Mouse (Mus musculus): ENCODE data around the gene 1520401A03Rik. TPM values are rescaled to one million over a fixed set of nuclear protein-coding genes. Genes with fewer than 3 reads are reported as not detected.

1520401A03Rik gene
- total and polyA plus RNA-seq, 2 experiments from 2014 or later = not detected

DNA sequence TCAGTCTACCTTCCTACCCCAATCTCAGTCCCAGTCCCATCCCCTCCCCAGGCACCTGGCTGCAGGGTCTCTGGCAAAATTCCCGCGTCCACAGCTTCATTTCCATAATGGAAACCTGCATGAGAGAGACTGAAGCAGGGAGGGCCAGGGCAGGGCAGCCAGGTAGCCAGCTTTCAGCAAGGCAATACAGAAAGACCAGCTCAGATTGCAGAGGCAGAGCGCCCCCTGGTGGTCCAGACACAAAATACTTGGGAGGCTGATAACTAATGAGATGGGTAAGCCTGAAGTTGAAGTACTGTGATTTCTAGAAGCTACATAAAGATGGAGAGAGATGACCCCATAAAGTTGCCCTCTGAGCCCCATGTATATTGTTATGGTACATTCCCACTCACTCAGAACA is 16.4 kb downstream of the 1520401A03Rik start:
- no peaks in the 10 kb centered on the region for H3K9me3 ChIP-seq (replicated peaks; ENCODE audit: control insufficient read depth, low read length)
- H3K36me3 ChIP-seq (replicated peaks; ENCODE audit: control insufficient read depth, insufficient read depth, low read length) = no peaks in the 10 kb centered on the region
- TF ChIP-seq EP300 (IDR thresholded peaks at IDR 0.05; ENCODE audit: low read depth) (no peak), CTCF (IDR thresholded peaks at IDR 0.05; ENCODE audit: low read depth) (peak; percentile 88)
- 2% methylated on average over 3 of the region's 3 CpGs for WGBS
- H3K4me1 ChIP-seq (ENCODE audit: control insufficient read depth, insufficient read depth) = no peaks in the 10 kb centered on the region
- peak; percentile 66 for DNase-seq (ENCODE audit: low spot score)
- ATAC-seq (ENCODE audit: insufficient read depth, low read depth) = 0 out of 2 replicates have a peak, but pooled peaks have one; percentile 69
- no peak overlapping the region for H3K9ac ChIP-seq (replicated peaks; ENCODE audit: low read depth, low read length)
- H3K4me3 ChIP-seq (ENCODE audit: low read depth, low read length) = no peak overlapping the region
- peaks cover 23% of the 10 kb centered on the region for H3K27me3 ChIP-seq (ENCODE audit: control insufficient read depth, insufficient read depth, low read length)
- no peak overlapping the region for H3K4me2 ChIP-seq (ENCODE audit: low read depth, low read length)
- no peak overlapping the region for H3K27ac ChIP-seq (ENCODE audit: low read depth)

DNA sequence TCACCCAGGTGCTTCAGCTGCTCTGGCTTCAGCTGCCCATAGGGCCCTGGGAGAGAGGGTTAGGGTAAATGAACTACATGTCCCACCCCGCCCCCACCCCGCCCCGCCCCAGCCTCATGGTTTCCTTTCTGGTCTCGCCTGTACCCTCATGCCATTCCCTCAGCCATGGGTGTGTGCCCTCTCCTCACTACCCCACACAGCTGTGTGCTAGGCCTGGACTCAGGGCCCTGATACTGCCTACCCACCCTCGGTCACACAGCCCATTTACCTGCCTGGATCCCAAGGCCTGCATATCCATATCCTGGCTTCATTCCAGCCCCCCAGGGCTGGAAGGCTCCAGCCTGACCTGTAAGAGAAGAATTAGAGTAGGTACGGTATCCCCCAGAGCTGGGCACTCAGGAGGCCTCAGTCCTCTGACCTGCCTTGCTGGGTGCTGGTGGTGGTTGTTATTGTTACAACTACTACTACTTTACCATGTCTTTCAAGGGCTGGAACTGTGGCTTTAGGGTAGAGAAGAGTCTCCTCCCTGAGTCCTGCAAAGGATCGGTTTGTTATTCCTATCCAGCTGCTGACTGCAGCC is 17.0 kb downstream of the 1520401A03Rik start:
- Histone ChIP-seq H3K4me2 (ENCODE audit: low read depth, low read length) (no peak overlapping the region), H3K27ac (ENCODE audit: low read depth) (no peak overlapping the region), H3K27me3 (ENCODE audit: control insufficient read depth, insufficient read depth, low read length) (peaks cover 29% of the 10 kb centered on the region), H3K4me3 (ENCODE audit: low read depth, low read length) (no peak overlapping the region), H3K36me3 (replicated peaks; ENCODE audit: control insufficient read depth, insufficient read depth, low read length) (no peaks in the 10 kb centered on the region), H3K9me3 (replicated peaks; ENCODE audit: control insufficient read depth, low read length) (no peaks in the 10 kb centered on the region), H3K4me1 (ENCODE audit: control insufficient read depth, insufficient read depth) (no peaks in the 10 kb centered on the region), H3K9ac (replicated peaks; ENCODE audit: low read depth, low read length) (no peak overlapping the region)
- ATAC-seq (ENCODE audit: insufficient read depth, low read depth) (no peak), DNase-seq (ENCODE audit: low spot score) (no peak)
- 78% methylated on average over 7 of the region's 7 CpGs for WGBS
- TF ChIP-seq CTCF (IDR thresholded peaks at IDR 0.05; ENCODE audit: low read depth) (no peak), EP300 (IDR thresholded peaks at IDR 0.05; ENCODE audit: low read depth) (no peak)

DNA sequence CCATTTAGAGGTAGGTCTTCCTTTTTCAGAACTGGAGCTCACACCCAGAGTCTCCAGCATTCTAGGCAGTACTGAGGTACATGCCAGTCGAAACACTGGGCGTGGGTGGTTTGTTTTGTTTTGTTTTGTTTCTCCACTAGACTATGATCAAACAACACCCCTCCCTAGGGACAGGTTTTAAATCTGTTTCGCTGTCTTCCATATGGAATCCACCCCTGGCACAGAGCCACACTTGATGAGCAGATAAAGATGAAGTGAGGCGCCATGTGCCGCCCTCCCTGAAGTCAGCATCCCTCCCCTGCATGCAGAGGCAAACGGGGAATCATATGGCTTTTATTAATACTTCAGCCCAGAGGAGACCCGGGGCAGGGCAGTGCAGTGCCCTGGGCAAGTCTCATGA is 17.8 kb downstream of the 1520401A03Rik start:
- 56% methylated on average over 7 of the region's 7 CpGs for WGBS
- no peaks in the 10 kb centered on the region for H3K4me1 ChIP-seq (ENCODE audit: control insufficient read depth, insufficient read depth)

DNA sequence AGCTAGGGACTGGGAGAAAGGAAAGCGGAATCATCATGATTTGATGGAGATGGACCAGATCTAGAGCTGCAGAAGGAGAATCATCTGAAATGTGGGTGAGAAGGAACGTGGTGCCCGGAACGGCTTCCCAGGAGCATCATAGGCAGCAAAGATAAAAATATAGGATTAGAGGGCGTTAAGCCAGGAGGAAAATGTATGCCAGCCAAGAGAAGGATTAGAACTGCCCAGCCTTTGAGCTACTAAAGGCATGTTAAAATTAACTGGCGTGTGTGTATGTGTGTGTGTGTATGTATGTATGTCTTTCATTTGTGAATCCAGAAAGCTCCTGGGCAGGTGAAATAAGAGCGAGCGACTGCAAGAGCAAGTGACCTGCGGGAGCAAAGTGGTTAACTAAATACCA is 19.3 kb downstream of the 1520401A03Rik start:
- WGBS = 75% methylated on average over 9 of the region's 9 CpGs
- DNase-seq (ENCODE audit: low spot score) = no peak
- H3K4me2 ChIP-seq (ENCODE audit: low read depth, low read length) = no peak overlapping the region
- TF ChIP-seq EP300 (IDR thresholded peaks at IDR 0.05; ENCODE audit: low read depth) = no peak
- TF ChIP-seq CTCF (IDR thresholded peaks at IDR 0.05; ENCODE audit: low read depth) = no peak
- ATAC-seq (ENCODE audit: insufficient read depth, low read depth) = no peak
- H3K36me3 ChIP-seq (replicated peaks; ENCODE audit: control insufficient read depth, insufficient read depth, low read length) = no peaks in the 10 kb centered on the region
- peaks cover 32% of the 10 kb centered on the region for H3K27me3 ChIP-seq (ENCODE audit: control insufficient read depth, insufficient read depth, low read length)
- no peak overlapping the region for H3K9ac ChIP-seq (replicated peaks; ENCODE audit: low read depth, low read length)
- H3K27ac ChIP-seq (ENCODE audit: low read depth) = no peak overlapping the region
- no peaks in the 10 kb centered on the region for H3K9me3 ChIP-seq (replicated peaks; ENCODE audit: control insufficient read depth, low read length)
- H3K4me3 ChIP-seq (ENCODE audit: low read depth, low read length) = no peak overlapping the region
- H3K4me1 ChIP-seq (ENCODE audit: control insufficient read depth, insufficient read depth) = no peaks in the 10 kb centered on the region

More for the DNA sequence above, 17.8 kb downstream of the 1520401A03Rik start:
- peaks cover 28% of the 10 kb centered on the region for H3K27me3 ChIP-seq (ENCODE audit: control insufficient read depth, insufficient read depth, low read length)
- H3K27ac ChIP-seq (ENCODE audit: low read depth) = no peak overlapping the region
- TF ChIP-seq EP300 (IDR thresholded peaks at IDR 0.05; ENCODE audit: low read depth) (no peak), CTCF (IDR thresholded peaks at IDR 0.05; ENCODE audit: low read depth) (no peak)
- H3K9ac ChIP-seq (replicated peaks; ENCODE audit: low read depth, low read length) = no peak overlapping the region
- H3K9me3 ChIP-seq (replicated peaks; ENCODE audit: control insufficient read depth, low read length) = no peaks in the 10 kb centered on the region
- no peak overlapping the region for H3K4me2 ChIP-seq (ENCODE audit: low read depth, low read length)
- H3K4me3 ChIP-seq (ENCODE audit: low read depth, low read length) = no peak overlapping the region
- no peaks in the 10 kb centered on the region for H3K36me3 ChIP-seq (replicated peaks; ENCODE audit: control insufficient read depth, insufficient read depth, low read length)
- DNase-seq (ENCODE audit: low spot score) (no peak), ATAC-seq (ENCODE audit: insufficient read depth, low read depth) (no peak)

DNA sequence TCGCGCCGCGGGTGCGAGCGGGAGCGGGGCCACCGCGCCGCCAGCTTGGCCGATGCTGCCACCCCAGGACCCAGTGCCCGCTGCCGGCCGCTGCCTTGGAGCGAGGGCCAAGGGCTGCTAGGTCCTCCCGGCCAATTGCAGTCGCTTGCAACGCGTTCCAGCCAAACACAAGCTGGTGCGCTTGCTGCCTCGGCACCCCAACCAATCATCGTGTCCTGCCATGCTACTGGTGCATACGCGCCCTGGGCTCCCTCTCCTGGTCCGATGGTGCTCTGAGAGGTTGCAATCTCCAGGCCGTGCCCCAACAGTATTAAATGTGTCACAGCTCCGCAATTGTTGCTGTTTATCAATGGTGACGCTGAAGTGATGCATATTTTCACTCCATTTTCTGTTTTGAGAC is 22.5 kb downstream of the 1520401A03Rik start:
- peak overlapping the region; percentile 60 for H3K4me3 ChIP-seq (ENCODE audit: low read depth, low read length)
- no peaks in the 10 kb centered on the region for H3K36me3 ChIP-seq (replicated peaks; ENCODE audit: control insufficient read depth, insufficient read depth, low read length)
- no peak overlapping the region for H3K27ac ChIP-seq (ENCODE audit: low read depth)
- WGBS = under 1% methylated on average over 24 of the region's 28 CpGs
- DNase-seq (ENCODE audit: low spot score) (peak; percentile 84), ATAC-seq (ENCODE audit: insufficient read depth, low read depth) (peak; percentile 96)
- H3K27me3 ChIP-seq (ENCODE audit: control insufficient read depth, insufficient read depth, low read length) = peaks cover 29% of the 10 kb centered on the region
- peak overlapping the region; percentile 96 for H3K4me2 ChIP-seq (ENCODE audit: low read depth, low read length)
- TF ChIP-seq CTCF (IDR thresholded peaks at IDR 0.05; ENCODE audit: low read depth) = peak; percentile 84
- no peak for TF ChIP-seq EP300 (IDR thresholded peaks at IDR 0.05; ENCODE audit: low read depth)
- peak overlapping the region; percentile 49; the same call in 1 of the 2 replicates for H3K9ac ChIP-seq (replicated peaks; ENCODE audit: low read depth, low read length)
- no peaks in the 10 kb centered on the region for H3K4me1 ChIP-seq (ENCODE audit: control insufficient read depth, insufficient read depth)
- H3K9me3 ChIP-seq (replicated peaks; ENCODE audit: control insufficient read depth, low read length) = no peaks in the 10 kb centered on the region
